Mouse (Mus musculus): ENCODE results near the gene Npas2. TPM values are rescaled to one million over a fixed set of nuclear protein-coding genes. Genes with fewer than 3 reads are reported as not detected.

Gene Npas2
- total RNA-seq, 2 experiments from 2014 or later, result not detected

DNA sequence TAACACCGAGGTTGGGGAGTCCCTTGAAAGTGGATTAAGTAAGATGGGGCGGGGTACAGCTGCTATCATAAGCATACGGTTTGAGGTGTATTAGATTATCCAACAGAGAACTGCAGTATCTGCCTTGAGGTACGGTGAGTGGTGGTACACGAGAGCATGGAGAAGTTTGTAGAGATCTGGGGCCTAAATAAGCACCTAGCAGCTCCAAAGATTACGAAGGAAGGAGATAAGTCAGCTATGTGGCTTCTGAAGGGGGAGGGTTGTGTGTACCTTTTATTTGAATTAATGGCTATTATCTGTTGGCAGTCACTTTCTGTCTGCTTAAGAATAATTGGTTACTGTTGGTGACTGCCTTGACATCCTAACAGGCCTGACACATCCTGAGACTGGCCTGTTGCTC, 176.9 kb downstream of the Npas2 start:
- ATAC-seq (ENCODE audit: poor library complexity, severe bottlenecking), result no peak

DNA sequence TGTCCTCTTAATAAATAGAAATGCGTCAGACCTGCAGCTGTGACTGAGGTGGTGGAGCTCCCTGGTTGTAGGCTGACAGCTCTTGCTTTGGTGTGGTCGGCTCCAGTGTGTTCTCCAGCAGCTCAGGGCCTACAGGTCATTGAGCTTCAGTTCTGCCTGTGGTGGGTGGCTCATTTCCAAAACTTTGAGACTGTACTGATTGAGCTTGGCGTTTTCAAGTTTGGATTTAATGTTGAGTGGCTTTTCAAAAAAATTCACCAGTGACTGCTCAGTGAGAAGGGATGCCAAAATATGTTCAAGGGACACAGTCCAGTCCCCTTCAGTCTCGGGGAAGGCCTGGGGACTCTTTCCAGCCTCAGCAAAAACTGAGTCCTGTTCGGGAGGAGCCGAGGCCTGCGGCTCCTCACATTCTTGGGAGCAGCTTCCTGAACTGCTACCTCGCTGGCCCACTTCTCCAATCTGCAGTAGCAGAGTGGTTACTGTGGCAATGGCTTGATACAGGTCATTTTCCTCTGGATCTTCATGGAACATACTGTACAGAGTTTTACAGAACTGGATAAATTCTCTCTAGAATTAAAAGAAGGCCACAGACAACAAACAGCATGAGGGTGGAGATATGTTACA, 178.8 kb downstream of the Npas2 start:
- no peak for ATAC-seq (ENCODE audit: poor library complexity, severe bottlenecking)

- ATAC-seq (ENCODE audit: poor library complexity, severe bottlenecking), result no peak
Measured at GRCm38 (mm10) chr1:39373378-39373777, 179.8 kb downstream of the Npas2 start.

DNA sequence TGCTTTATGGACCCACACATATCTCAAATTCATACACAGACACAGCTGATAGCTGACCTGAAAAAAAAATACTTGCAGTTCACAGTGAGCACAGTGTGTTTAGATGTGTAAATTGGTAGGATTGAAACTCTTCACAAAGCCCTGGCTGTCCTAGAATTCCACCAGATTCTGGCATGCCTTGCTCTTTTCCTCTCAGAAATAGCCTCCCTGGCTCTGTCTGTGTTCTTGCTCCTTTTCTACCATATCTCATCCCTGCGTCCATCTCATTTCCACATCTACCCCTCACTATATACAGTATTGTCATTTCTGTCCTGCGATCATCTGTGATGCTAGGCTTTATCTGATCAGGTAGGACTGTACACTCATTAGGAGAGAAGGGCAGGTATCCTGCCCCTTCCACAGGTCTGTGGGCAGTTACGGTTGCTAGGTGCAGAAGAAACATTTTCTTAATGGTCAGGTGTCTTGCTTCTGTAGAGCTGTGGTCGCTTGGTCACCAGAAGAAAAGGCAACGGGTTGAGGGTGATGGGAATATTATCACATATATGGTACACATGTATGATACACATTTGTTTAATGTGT, 180.8 kb downstream of the Npas2 start:
- no peak for ATAC-seq (ENCODE audit: poor library complexity, severe bottlenecking)

GRCm38 (mm10) chr1:39376121-39376520, 182.6 kb downstream of the Npas2 start:
- no peak for ATAC-seq (ENCODE audit: poor library complexity, severe bottlenecking)

- ATAC-seq (ENCODE audit: poor library complexity, severe bottlenecking), result no peak
Measured at GRCm38 (mm10) chr1:39376726-39377240, 183.3 kb downstream of the Npas2 start.

DNA sequence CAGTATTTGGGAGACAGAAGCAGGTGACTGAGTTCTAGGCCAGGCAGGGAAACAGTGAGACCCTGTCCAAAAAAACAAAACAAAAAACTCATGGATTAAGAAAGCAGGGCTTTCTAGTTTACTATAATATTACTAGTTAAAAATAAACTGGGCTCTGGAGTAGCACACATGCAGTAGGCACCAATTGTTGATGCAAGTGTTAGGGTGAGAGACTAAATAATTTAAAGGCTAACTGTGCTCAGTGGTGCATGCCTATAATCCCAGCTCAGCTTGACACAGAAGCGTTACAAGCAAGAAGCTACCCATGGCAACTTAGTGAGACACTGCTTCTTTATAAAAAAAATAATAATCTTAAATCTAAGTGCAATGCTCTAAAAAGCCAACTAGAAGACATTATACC, 185.0 kb downstream of the Npas2 start:
- no peak for ATAC-seq (ENCODE audit: poor library complexity, severe bottlenecking)

DNA sequence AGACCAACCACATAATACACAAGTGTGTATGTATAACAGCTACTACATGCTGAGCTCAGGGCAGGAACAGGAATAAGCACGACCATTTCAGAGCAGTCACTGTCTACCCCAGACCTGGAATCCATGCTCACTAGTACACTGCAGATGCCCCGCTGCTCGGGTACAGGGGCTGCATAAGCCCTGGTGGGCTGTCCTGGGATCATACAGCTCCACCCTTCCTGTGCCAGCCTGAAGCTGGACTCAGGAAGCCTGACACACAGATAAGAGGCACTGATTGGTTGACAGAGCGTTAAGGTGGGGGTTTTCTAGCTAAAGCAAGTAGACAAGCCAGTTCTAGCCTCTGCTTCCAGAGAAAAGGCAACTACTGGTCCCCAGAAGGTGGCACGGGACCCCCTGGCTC, 185.5 kb downstream of the Npas2 start:
- ATAC-seq (ENCODE audit: poor library complexity, severe bottlenecking), result no peak

DNA sequence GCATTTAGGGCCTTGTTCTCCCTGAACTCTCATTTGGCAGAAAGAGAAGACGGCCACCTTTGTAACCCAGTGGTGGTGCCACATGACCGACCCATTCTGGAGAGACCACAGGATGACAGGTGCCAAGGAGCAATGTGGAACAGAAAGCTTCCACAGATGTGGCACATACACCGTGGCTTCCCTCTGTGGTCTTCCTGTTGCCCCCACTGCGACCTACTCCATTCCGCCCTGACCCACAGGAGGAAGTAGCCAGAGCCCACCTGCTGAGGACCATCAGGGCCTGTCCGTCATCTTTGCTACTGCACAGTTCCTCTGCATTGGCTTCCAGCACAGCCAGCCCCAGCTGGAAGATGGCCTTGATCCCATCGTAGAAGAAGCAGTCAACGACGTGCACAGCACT, 187.5 kb downstream of the Npas2 start:
- ATAC-seq (ENCODE audit: poor library complexity, severe bottlenecking), result no peak

- peak; percentile 69 for ATAC-seq (ENCODE audit: poor library complexity, severe bottlenecking)
Measured at GRCm38 (mm10) chr1:39384914-39385313, 191.4 kb downstream of the Npas2 start.

- no peak for ATAC-seq (ENCODE audit: poor library complexity, severe bottlenecking)
Measured at GRCm38 (mm10) chr1:39386456-39386855, 192.9 kb downstream of the Npas2 start.

- no peak for ATAC-seq (ENCODE audit: poor library complexity, severe bottlenecking)
Measured at GRCm38 (mm10) chr1:39387497-39387896, 194.0 kb downstream of the Npas2 start.

- ATAC-seq (ENCODE audit: poor library complexity, severe bottlenecking), result no peak
Measured at GRCm38 (mm10) chr1:39388163-39388562, 194.6 kb downstream of the Npas2 start.

DNA sequence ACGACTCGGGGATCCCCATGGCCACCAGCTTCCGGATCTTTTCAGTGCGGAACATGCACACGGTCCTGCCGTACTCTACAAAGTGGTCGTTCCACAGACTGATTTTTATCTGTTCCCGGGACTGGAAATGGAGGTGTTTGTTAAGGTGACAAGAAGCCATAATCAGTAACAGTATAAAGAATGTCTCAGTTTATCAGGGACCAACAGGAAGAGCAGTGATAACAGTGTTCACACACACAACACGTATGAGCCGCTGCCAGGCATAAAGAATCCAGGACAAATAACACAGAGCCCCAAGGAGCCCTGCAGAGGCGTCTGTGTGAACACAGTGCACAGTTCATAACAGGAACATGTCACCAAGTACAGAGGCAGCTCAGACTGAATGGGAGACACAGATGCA, 195.8 kb downstream of the Npas2 start:
- ATAC-seq (ENCODE audit: poor library complexity, severe bottlenecking), result no peak

- no peak for ATAC-seq (ENCODE audit: poor library complexity, severe bottlenecking)
Measured at GRCm38 (mm10) chr1:39391652-39392051, 198.1 kb downstream of the Npas2 start.

GRCm38 (mm10) chr1:39392189-39392588, 198.7 kb downstream of the Npas2 start:
- peak; percentile 82 for ATAC-seq (ENCODE audit: poor library complexity, severe bottlenecking)

- no peak for ATAC-seq (ENCODE audit: poor library complexity, severe bottlenecking)
Measured at GRCm38 (mm10) chr1:39393217-39393867, 199.8 kb downstream of the Npas2 start.

DNA sequence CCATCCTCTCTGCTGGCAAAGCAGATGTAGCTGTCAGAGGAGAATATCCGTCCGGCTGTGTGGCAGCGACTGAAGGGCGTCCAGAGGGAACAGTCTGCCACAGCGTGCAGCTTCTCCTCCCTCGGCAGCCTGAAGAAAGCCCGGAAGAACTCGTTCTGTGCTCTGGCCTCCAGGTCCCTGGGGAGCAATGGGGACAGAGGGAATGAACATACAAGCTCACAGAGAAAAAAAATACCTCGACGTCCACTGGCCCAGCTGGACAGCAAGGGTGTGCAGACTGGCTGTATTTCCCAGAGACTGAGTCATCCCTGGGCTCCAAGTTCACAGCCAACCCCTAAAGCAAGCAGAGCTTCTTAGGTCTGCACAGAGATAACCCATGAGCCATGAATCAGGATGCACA, 200.6 kb downstream of the Npas2 start:
- ATAC-seq (ENCODE audit: poor library complexity, severe bottlenecking), result no peak

- no peak for ATAC-seq (ENCODE audit: poor library complexity, severe bottlenecking)
Measured at GRCm38 (mm10) chr1:39394650-39395049, 201.1 kb downstream of the Npas2 start.

DNA sequence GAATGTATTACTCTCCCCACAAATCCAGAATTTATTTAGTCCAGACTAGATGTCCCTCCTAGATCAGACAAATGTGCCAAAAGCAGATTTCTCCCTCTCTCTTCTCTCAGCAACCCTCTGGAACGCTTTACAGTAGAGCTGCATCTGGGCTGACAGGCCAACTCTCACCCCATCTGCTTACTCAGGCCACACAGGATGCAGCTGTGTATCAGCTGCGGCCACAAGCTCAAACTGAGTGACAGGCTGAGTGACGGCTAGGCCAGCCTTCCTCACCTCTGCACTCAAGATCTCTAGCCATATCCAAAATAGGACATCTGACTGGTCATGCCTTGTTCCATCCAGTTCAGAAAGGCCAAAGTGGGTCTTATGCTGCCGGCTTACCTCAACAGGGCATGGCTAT, 202.8 kb downstream of the Npas2 start:
- ATAC-seq (ENCODE audit: poor library complexity, severe bottlenecking), result peak; percentile 29; the same call in 1 of the 2 replicates

- ATAC-seq (ENCODE audit: poor library complexity, severe bottlenecking), result no peak
Measured at GRCm38 (mm10) chr1:39398284-39398683, 204.8 kb downstream of the Npas2 start.

DNA sequence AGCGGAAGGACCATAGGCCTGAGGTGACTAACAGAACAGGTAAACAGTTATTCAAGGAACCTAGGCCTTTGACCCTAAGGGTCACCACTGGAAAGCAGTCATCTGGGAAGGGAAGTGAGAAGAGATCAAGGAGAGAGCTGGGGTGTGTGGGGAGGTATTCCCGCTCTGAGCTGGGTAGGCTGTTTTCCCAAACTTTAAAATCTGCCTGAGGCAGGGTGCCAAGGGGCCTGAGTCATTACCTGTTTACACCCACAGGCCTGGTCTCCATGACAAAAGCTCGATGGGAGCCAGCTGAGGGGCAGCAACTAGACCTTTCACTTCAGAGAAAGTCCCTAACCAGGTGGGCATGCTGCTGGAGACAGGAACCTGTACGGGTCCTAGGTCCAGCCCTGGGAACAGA, 205.7 kb downstream of the Npas2 start:
- ATAC-seq (ENCODE audit: poor library complexity, severe bottlenecking), result no peak

Data from megakaryocyte, adult 5-6 weeks (primary cell).